Mouse (Mus musculus) Patski (cell line): ENCODE measurements around the gene Prrt4. TPM values are rescaled to one million over a fixed set of nuclear protein-coding genes. Genes with fewer than 3 reads are reported as not detected.

Source experiments
- ATAC-seq: fragments of 100-300 bp; one replicate; pipeline ENCODE4 v1.8.0; 2021
- CTCF ChIA-PET: fragments of 350-600 bp; sonication (Branson Sonifier 250); formaldehyde crosslinking; loops from one replicate; lab custom pipeline; 2022; ENCODE audit warnings: inconsistent platforms; lab: Charles Lee
- POLR2A ChIA-PET: fragments of 350-600 bp; sonication (Branson Sonifier 250); formaldehyde crosslinking; loops from one replicate; lab custom pipeline; 2022; ENCODE audit warnings: antibody characterized with exemption, inconsistent platforms; lab: Charles Lee
- DNase-seq: peaks from one replicate; pipeline ENCODE4 v3.0.0-alpha.2; 2011; ENCODE audit warnings: low read depth, low spot score
- H3K27me3 ChIP-seq: fragments of 371-371 bp; one replicate; pipeline ENCODE4 v1.5.1; 2021
- CTCF ChIP-seq: fragments of 100-300 bp; IDR thresholded peaks from one replicate; pipeline ENCODE4 v1.5.1; 2021
- in situ Hi-C: fragments of 300-500 bp; cut with MboI; formaldehyde crosslinking; loops from 3 replicates; pipeline ENCODE4 v1.11.1; 2018; ENCODE audit warnings: low pct_unique_long_range_greater_than_20kb, mixed read lengths
- polyA plus RNA-seq: library from polyadenylated mRNA; unstranded; gene quantifications from one replicate; pipeline ENCODE4 v1.2.3, GENCODE M21; 2021

Gene Prrt4
- polyA plus RNA-seq, 1 experiment from 2014 or later: 0.06 TPM

GRCm38 (mm10) chr6:29133100-29133499 is 46.3 kb downstream of the Prrt4 start:
- no peak for TF ChIP-seq CTCF
- ATAC-seq (no peak), DNase-seq (no peak)
- POLR2A ChIA-PET: no interaction called here
- CTCF ChIA-PET: interaction anchor here (1.5 to 1.6 kb wide), 2 partner anchors 9 to 11 kb away, joined by 3 to 6 read pairs; no protein-coding TSS in a partner anchor
- in situ Hi-C loops: no loop called here
- no peaks in the 10 kb centered on the region for H3K27me3 ChIP-seq

GRCm38 (mm10) chr6:29126878-29127426 is 52.4 kb downstream of the Prrt4 start:
- CTCF ChIA-PET: interaction anchor here (1.4 kb wide), 2 partner anchors 8 to 16 kb away, joined by 3 to 4 read pairs; no protein-coding TSS in a partner anchor
- in situ Hi-C loops: no loop called here

GRCm38 (mm10) chr6:29119990-29120389 is 59.4 kb downstream of the Prrt4 start:
- ATAC-seq: no peak
- TF ChIP-seq CTCF: no peak
- H3K27me3 ChIP-seq: no peaks in the 10 kb centered on the region
- POLR2A ChIA-PET: no interaction called here
- in situ Hi-C loops: no loop called here
- CTCF ChIA-PET: interaction anchor here (1.2 to 2.0 kb wide), 2 partner anchors 11 to 18 kb away, joined by 3 to 5 read pairs; no protein-coding TSS in a partner anchor
- no peak for DNase-seq

More at GRCm38 (mm10) chr6:29126878-29127426, 52.4 kb downstream of the Prrt4 start:
- DNase-seq (no peak), ATAC-seq (no peak)
- TF ChIP-seq CTCF: no peak
- POLR2A ChIA-PET: no interaction called here
- no peaks in the 10 kb centered on the region for H3K27me3 ChIP-seq

Other genes with a start within 250 kb of the Prrt4 start
- gene Lep, start 119.4 kb downstream of the Prrt4 start, polyA plus RNA-seq: 0.05 TPM
- gene Rbm28, start 14.6 kb downstream of the Prrt4 start, polyA plus RNA-seq: 50.0 TPM
- 28.2 TPM for gene Impdh1, start 36.8 kb upstream of the Prrt4 start, polyA plus RNA-seq
- gene Hilpda, start 92.9 kb upstream of the Prrt4 start, polyA plus RNA-seq: 14.0 TPM
- gene Fam71f2, start 100.0 kb upstream of the Prrt4 start, polyA plus RNA-seq: 0.12 TPM
- 0.18 TPM for gene Fam71f1, start 139.6 kb upstream of the Prrt4 start, polyA plus RNA-seq
- 448 TPM for gene Calu, start 168.5 kb upstream of the Prrt4 start, polyA plus RNA-seq
- 0.28 TPM for gene Opn1sw, start 208.9 kb upstream of the Prrt4 start, polyA plus RNA-seq
- 27.6 TPM for gene Ccdc136, start 216.7 kb upstream of the Prrt4 start, polyA plus RNA-seq